Mouse (Mus musculus): ENCODE measurements around the gene Prickle1. TPM values are rescaled to one million over a fixed set of nuclear protein-coding genes. Genes with fewer than 3 reads are reported as not detected.

Gene Prickle1
- polyA plus RNA-seq, 1 experiment = 7.4 TPM

DNA sequence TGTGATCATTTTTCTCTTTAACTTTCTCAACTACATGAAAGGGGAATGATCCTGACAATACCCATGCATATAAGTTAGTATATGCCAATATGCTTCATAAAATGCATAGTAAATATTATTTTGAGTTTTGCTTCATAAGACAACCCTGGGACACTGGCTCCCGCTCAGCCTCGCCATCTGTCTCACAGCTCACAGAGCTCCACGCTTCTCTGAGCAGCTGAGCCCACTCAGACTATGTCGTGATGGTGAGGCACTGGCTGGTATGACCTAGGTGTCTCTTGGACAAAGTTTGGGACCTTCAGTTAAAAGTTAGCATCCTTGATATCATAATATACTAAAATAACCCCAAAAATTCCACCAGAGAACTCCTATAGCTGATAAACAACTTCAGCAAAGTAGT lies 20.6 kb upstream of the Prickle1 start:
- Histone ChIP-seq H3ac (ENCODE audit: control insufficient read depth, insufficient read length, low read depth) (no peak overlapping the region), H3K79me3 (ENCODE audit: low read depth) (no peaks in the 10 kb centered on the region), H3K27me3 (ENCODE audit: control insufficient read depth, insufficient read depth, insufficient read length) (no peaks in the 10 kb centered on the region), H3K36me3 (ENCODE audit: control insufficient read depth, insufficient read depth) (no peaks in the 10 kb centered on the region), H3K79me2 (ENCODE audit: control insufficient read depth, insufficient read depth) (no peaks in the 10 kb centered on the region), H3K4me3 (ENCODE audit: insufficient read depth, poor library complexity, severe bottlenecking) (no peak overlapping the region)
- TF ChIP-seq MYOD1 (IDR thresholded peaks at IDR 0.05; ENCODE audit: control insufficient read depth, insufficient read length, low read depth) (no peak), FOSL1 (IDR thresholded peaks at IDR 0.05; ENCODE audit: insufficient read depth, low read length, poor library complexity, severe bottlenecking) (no peak), MYOG (IDR thresholded peaks at IDR 0.05; ENCODE audit: control insufficient read depth, extremely low read depth, insufficient read length) (no peak), USF1 (IDR thresholded peaks at IDR 0.05; ENCODE audit: low read depth) (no peak)

DNA sequence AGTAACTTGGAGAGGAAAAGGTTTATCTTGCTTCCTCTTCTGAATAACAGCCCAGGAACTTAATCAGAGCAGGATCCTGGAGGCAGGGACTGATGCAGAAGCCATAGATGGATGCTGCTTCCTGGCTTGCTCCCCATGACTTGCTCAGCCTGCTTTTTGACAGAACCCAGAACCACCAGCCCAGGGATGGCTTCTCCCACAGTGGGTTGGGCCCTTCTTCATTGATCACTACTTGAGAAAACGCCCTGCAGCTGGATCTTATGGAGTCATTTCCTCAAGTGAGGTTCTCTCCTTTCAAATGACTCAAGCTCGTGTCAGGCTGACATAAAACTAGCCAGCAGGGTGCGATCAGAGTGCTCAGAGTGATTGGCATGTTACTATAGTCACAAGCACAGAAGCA lies 19.3 kb upstream of the Prickle1 start:
- no peaks in the 10 kb centered on the region for H3K79me3 ChIP-seq (ENCODE audit: low read depth)
- TF ChIP-seq MYOD1 (IDR thresholded peaks at IDR 0.05; ENCODE audit: control insufficient read depth, insufficient read length, low read depth) = no peak
- TF ChIP-seq FOSL1 (IDR thresholded peaks at IDR 0.05; ENCODE audit: insufficient read depth, low read length, poor library complexity, severe bottlenecking) = no peak
- no peak for TF ChIP-seq MYOG (IDR thresholded peaks at IDR 0.05; ENCODE audit: control insufficient read depth, extremely low read depth, insufficient read length)
- TF ChIP-seq CEBPB (IDR thresholded peaks at IDR 0.05; ENCODE audit: low read depth) = no peak
- no peak for TF ChIP-seq USF1 (IDR thresholded peaks at IDR 0.05; ENCODE audit: low read depth)
- TF ChIP-seq CTCF (IDR thresholded peaks at IDR 0.05; ENCODE audit: control insufficient read depth, insufficient read depth, insufficient read length) = no peak
- TF ChIP-seq MAX (IDR thresholded peaks at IDR 0.05) = no peak
- no peak overlapping the region for H3ac ChIP-seq (ENCODE audit: control insufficient read depth, insufficient read length, low read depth)
- no peaks in the 10 kb centered on the region for H3K36me3 ChIP-seq (ENCODE audit: control insufficient read depth, insufficient read depth)
- no peaks in the 10 kb centered on the region for H3K27me3 ChIP-seq (ENCODE audit: control insufficient read depth, insufficient read depth, insufficient read length)
- H3K79me2 ChIP-seq (ENCODE audit: control insufficient read depth, insufficient read depth) = no peaks in the 10 kb centered on the region
- no peak overlapping the region for H3K4me3 ChIP-seq (ENCODE audit: insufficient read depth, poor library complexity, severe bottlenecking)

DNA sequence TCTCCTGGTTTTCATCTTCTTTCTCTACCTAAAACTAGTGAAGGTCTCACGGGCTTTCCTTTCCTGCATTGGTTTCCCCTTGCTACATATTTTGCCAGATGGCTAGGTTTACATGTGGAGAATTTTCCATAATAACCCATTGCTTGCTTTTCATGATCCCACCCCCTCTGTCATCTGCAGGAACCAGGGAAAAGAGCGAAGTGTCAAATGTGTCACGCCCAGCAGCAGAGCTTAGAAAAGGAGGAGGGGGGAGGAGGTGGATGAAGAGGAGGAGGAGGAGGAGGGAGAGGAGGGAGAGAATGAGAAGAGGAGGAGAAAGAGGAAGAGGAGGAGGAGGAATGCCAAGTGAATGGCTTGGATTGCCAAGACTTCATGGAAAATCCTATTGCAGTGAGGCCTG lies 17.9 kb upstream of the Prickle1 start:
- Histone ChIP-seq H3K4me3 (ENCODE audit: insufficient read depth, poor library complexity, severe bottlenecking) (no peak overlapping the region), H3ac (ENCODE audit: control insufficient read depth, insufficient read length, low read depth) (no peak overlapping the region), H3K79me2 (ENCODE audit: control insufficient read depth, insufficient read depth) (no peaks in the 10 kb centered on the region), H3K79me3 (ENCODE audit: low read depth) (no peaks in the 10 kb centered on the region), H3K27me3 (ENCODE audit: control insufficient read depth, insufficient read depth, insufficient read length) (no peaks in the 10 kb centered on the region), H3K36me3 (ENCODE audit: control insufficient read depth, insufficient read depth) (no peaks in the 10 kb centered on the region)
- TF ChIP-seq FOSL1 (IDR thresholded peaks at IDR 0.05; ENCODE audit: insufficient read depth, low read length, poor library complexity, severe bottlenecking) = no peak
- TF ChIP-seq MYOG (IDR thresholded peaks at IDR 0.05; ENCODE audit: control insufficient read depth, extremely low read depth, insufficient read length) = no peak
- TF ChIP-seq USF1 (IDR thresholded peaks at IDR 0.05; ENCODE audit: low read depth) = no peak
- TF ChIP-seq MYOD1 (IDR thresholded peaks at IDR 0.05; ENCODE audit: control insufficient read depth, insufficient read length, low read depth) = no peak
- TF ChIP-seq CTCF (IDR thresholded peaks at IDR 0.05; ENCODE audit: control insufficient read depth, insufficient read depth, insufficient read length) = no peak
- no peak for TF ChIP-seq CEBPB (IDR thresholded peaks at IDR 0.05; ENCODE audit: low read depth)
- TF ChIP-seq MAX (IDR thresholded peaks at IDR 0.05) = no peak

DNA sequence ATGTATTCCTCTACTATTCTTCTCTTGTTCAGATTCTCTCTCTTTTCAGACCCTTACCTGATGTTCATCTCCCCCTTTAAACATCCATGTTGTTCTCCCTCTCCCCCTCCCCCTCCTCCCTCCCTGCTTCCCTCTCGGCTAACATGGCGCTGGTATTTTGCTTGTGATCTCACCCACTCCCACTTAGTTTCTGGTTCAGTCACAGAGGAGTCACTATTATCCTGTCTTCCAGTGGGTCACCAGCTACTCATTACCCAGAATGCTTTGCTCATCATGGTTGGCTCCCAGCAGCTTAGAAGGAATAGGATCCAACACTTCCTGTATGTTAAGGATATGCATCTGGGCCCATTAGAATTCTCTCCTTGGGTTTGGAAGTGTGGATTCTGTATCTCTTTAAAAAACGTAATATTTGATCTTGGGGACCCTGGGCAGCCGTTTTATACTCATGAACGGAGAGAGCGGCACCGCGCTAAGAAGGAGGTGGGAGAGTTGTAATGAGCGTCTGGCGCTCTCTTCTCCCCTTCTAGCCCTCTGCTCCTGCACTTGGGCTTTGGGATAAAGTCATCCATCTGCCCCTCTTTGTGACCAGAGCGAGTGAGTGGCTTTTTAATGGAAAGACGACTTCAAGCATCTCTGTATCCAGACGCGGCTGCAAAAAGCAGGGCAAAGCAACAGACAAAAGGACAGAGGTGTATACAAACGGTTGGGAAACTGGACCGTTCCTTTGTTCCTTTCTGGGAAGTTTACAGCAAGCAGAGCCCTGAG lies 16.0 kb upstream of the Prickle1 start:
- no peaks in the 10 kb centered on the region for H3K27me3 ChIP-seq (ENCODE audit: control insufficient read depth, insufficient read depth, insufficient read length)
- H3ac ChIP-seq (ENCODE audit: control insufficient read depth, insufficient read length, low read depth) = no peak overlapping the region
- H3K4me3 ChIP-seq (ENCODE audit: insufficient read depth, poor library complexity, severe bottlenecking) = no peak overlapping the region
- no peaks in the 10 kb centered on the region for H3K79me2 ChIP-seq (ENCODE audit: control insufficient read depth, insufficient read depth)
- no peak for TF ChIP-seq MYOD1 (IDR thresholded peaks at IDR 0.05; ENCODE audit: control insufficient read depth, insufficient read length, low read depth)
- TF ChIP-seq CEBPB (IDR thresholded peaks at IDR 0.05; ENCODE audit: low read depth) = no peak
- TF ChIP-seq CTCF (IDR thresholded peaks at IDR 0.05; ENCODE audit: control insufficient read depth, insufficient read depth, insufficient read length) = no peak
- TF ChIP-seq USF1 (IDR thresholded peaks at IDR 0.05; ENCODE audit: low read depth) = no peak
- no peak for TF ChIP-seq FOSL1 (IDR thresholded peaks at IDR 0.05; ENCODE audit: insufficient read depth, low read length, poor library complexity, severe bottlenecking)
- H3K79me3 ChIP-seq (ENCODE audit: low read depth) = no peaks in the 10 kb centered on the region
- no peaks in the 10 kb centered on the region for H3K36me3 ChIP-seq (ENCODE audit: control insufficient read depth, insufficient read depth)

DNA sequence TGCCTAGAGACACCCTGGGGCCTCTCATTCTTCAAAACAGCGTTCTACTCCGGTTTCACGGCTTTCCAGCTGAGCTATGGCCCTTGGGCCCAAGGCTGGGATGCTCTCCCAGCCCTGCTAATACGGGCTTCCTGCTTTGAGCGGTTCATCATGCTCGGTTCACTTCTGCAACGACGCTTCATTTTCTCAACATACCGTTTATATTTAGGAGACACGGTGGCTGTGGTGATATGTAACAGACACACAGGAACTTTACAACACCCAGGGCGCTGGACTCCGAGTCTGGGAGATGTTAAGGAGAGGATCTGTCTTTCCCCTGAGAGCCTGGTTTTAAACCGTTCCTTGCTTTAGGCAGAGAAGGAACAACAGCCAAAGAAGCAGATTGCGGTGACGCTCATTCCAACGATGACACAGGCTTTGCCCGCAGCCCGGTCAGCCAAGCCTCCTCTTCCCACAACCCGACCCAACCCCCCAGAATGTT lies 15.1 kb upstream of the Prickle1 start:
- Histone ChIP-seq H3K36me3 (ENCODE audit: control insufficient read depth, insufficient read depth) (no peaks in the 10 kb centered on the region), H3ac (ENCODE audit: control insufficient read depth, insufficient read length, low read depth) (no peak overlapping the region), H3K79me3 (ENCODE audit: low read depth) (no peaks in the 10 kb centered on the region), H3K4me3 (ENCODE audit: insufficient read depth, poor library complexity, severe bottlenecking) (no peak overlapping the region), H3K27me3 (ENCODE audit: control insufficient read depth, insufficient read depth, insufficient read length) (no peaks in the 10 kb centered on the region), H3K79me2 (ENCODE audit: control insufficient read depth, insufficient read depth) (no peaks in the 10 kb centered on the region)
- TF ChIP-seq MYOD1 (IDR thresholded peaks at IDR 0.05; ENCODE audit: control insufficient read depth, insufficient read length, low read depth) (no peak), USF1 (IDR thresholded peaks at IDR 0.05; ENCODE audit: low read depth) (no peak), FOSL1 (IDR thresholded peaks at IDR 0.05; ENCODE audit: insufficient read depth, low read length, poor library complexity, severe bottlenecking) (no peak), CEBPB (IDR thresholded peaks at IDR 0.05; ENCODE audit: low read depth) (no peak)

DNA sequence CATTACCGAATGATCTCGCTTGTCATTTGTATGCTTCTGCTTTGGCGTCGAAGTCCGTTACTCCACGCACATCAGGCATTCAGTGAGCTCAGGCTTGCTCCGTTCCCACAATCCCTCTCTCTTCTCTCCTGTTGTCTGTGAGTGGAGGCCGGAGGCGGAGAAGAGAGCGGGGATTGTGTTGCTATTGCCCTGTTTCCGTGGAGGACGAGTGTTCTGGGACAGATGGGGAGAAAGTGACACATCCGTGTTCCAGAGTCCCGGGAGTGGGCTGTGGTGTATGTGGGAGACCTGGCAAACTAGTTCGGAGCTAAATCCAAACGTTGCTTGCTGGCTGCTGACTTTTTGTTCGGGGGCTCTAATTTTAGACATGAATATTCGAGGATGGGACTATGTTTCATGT lies 14.6 kb upstream of the Prickle1 start:
- Histone ChIP-seq H3K79me3 (ENCODE audit: low read depth) (no peaks in the 10 kb centered on the region), H3ac (ENCODE audit: control insufficient read depth, insufficient read length, low read depth) (no peak overlapping the region), H3K36me3 (ENCODE audit: control insufficient read depth, insufficient read depth) (no peaks in the 10 kb centered on the region), H3K27me3 (ENCODE audit: control insufficient read depth, insufficient read depth, insufficient read length) (no peaks in the 10 kb centered on the region), H3K4me3 (ENCODE audit: insufficient read depth, poor library complexity, severe bottlenecking) (no peak overlapping the region), H3K79me2 (ENCODE audit: control insufficient read depth, insufficient read depth) (no peaks in the 10 kb centered on the region)
- TF ChIP-seq CTCF (IDR thresholded peaks at IDR 0.05; ENCODE audit: control insufficient read depth, insufficient read depth, insufficient read length) (no peak), MYOD1 (IDR thresholded peaks at IDR 0.05; ENCODE audit: control insufficient read depth, insufficient read length, low read depth) (no peak), FOSL1 (IDR thresholded peaks at IDR 0.05; ENCODE audit: insufficient read depth, low read length, poor library complexity, severe bottlenecking) (no peak), MYOG (IDR thresholded peaks at IDR 0.05; ENCODE audit: control insufficient read depth, extremely low read depth, insufficient read length) (no peak), CEBPB (IDR thresholded peaks at IDR 0.05; ENCODE audit: low read depth) (no peak), USF1 (IDR thresholded peaks at IDR 0.05; ENCODE audit: low read depth) (no peak), MAX (IDR thresholded peaks at IDR 0.05) (no peak)
